Mouse (Mus musculus) embryonic facial prominence, embryonic 15.5 days (tissue): ENCODE results near the gene Ugt1a5. TPM values are rescaled to one million over a fixed set of nuclear protein-coding genes. Genes with fewer than 3 reads are reported as not detected.
"Not testable (repeated sequence)": the region's sequence is repeated elsewhere in the genome, so short reads cannot be mapped to it uniquely, and the experiment has no call there.

Experiments used
- ATAC-seq: fragments of 200-750 bp; cut with Nextera tagmentation; 2 replicates; pipeline ENCODE4 v1.8.0; 2017; ENCODE audit warnings: low read depth, moderate TSS enrichment; ENCODE audit not compliant: insufficient number of reproducible peaks, low FRiP score, low TSS enrichment
- H3K27ac ChIP-seq: fragments of 300-500 bp; sonication (generic); replicated peaks from 2 replicates; pipeline ENCODE4 v1.5.1; 2015; ENCODE audit warnings: mild to moderate bottlenecking, inconsistent platforms
- H3K27me3 ChIP-seq: fragments of 300-500 bp; sonication (generic); 2 replicates; pipeline ENCODE4 v1.6.1; 2015; ENCODE audit warnings: inconsistent platforms
- H3K36me3 ChIP-seq: fragments of 300-500 bp; sonication (generic); 2 replicates; pipeline ENCODE4 v1.6.1; 2015; ENCODE audit warnings: mild to moderate bottlenecking, inconsistent platforms
- H3K4me1 ChIP-seq: fragments of 300-500 bp; sonication (generic); 2 replicates; pipeline ENCODE4 v1.6.1; 2015; ENCODE audit warnings: inconsistent platforms
- H3K4me2 ChIP-seq: fragments of 300-500 bp; sonication (generic); replicated peaks from 2 replicates; pipeline ENCODE4 v1.6.1; 2015; ENCODE audit warnings: mild to moderate bottlenecking, inconsistent platforms
- H3K4me3 ChIP-seq: fragments of 300-500 bp; sonication (generic); replicated peaks from 2 replicates; pipeline ENCODE4 v1.5.1; 2015; ENCODE audit warnings: mild to moderate bottlenecking, inconsistent platforms
- H3K9ac ChIP-seq: fragments of 300-500 bp; sonication (generic); 2 replicates; pipeline ENCODE4 v1.6.1; 2015; ENCODE audit warnings: inconsistent platforms
- H3K9me3 ChIP-seq: fragments of 300-500 bp; sonication (generic); replicated peaks from 2 replicates; pipeline ENCODE4 v1.6.1; 2016; ENCODE audit warnings: inconsistent platforms
- WGBS: fragments of 180-500 bp; shearing (Covaris S2); methylation state at CpG from one replicate; pipeline ENCODE4 v1.1.7; 2015; 5-methylcytosine and 5-hydroxymethylcytosine counted together
- polyA plus RNA-seq: library from polyadenylated mRNA; unstranded; fragments of >200 nt; fragmentation: Nextera tagmentation; extraction: Ambion mirVana; gene quantifications from 2 replicates; pipeline ENCODE4 v1.2.1, GENCODE M21; 2015

The Ugt1a5 gene
- polyA plus RNA-seq, 1 experiment from 2014 or later = not detected

DNA sequence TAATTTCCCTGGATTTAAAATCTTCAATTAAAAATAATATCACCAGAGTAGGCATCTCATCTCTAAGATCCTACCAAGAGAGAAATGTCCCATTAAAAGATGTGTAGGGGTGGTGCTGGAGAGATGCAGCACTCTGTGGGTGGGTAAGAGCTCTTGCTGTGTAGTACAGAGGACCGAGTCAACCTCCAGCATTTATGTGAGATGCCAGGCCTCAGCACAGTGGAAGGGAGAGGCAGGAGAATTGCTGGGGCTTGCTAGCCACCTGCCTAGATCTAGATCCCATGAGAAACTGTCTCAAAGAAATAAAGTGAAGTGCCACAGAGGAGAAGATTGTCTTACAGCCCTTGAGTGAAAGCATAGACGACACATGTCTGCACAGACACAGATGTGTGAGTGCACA lies 50.7 kb downstream of the Ugt1a5 start:
- ATAC-seq = no peak
- Histone ChIP-seq H3K27me3 (no peaks in the 10 kb centered on the region), H3K9me3 (peaks cover 52% of the 10 kb centered on the region), H3K27ac (no peak overlapping the region), H3K9ac (no peak overlapping the region), H3K36me3 (no peaks in the 10 kb centered on the region), H3K4me1 (no peaks in the 10 kb centered on the region), H3K4me2 (no peak overlapping the region), H3K4me3 (no peak overlapping the region)
- 48% methylated on average over 2 of the region's 2 CpGs for WGBS

DNA sequence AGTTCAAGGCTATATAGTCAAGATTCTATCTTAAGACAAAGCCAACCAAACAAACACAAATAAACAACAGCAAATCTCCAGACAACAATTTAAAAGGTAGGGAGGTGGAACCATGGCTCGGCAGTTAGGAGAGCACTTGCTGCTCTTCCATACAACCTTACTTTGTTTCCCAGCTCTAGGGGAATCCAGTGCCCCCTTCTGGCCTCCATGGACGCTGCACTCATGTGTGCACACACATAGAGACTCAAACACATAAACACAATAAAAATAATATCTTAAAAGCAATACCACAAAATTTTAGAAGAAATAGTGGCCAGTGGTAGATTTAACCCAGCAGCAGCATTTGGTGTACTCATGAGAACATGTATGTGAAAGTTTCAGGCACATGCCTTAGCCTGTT lies 51.3 kb downstream of the Ugt1a5 start:
- H3K4me2 ChIP-seq = no peak overlapping the region
- H3K9ac ChIP-seq = no peak overlapping the region
- no peak overlapping the region for H3K4me3 ChIP-seq
- no peak for ATAC-seq
- H3K27ac ChIP-seq = no peak overlapping the region
- H3K9me3 ChIP-seq = peaks cover 46% of the 10 kb centered on the region
- 56% methylated on average over 2 of the region's 2 CpGs for WGBS
- H3K4me1 ChIP-seq = no peaks in the 10 kb centered on the region
- no peaks in the 10 kb centered on the region for H3K36me3 ChIP-seq
- H3K27me3 ChIP-seq = no peaks in the 10 kb centered on the region

- H3K9me3 ChIP-seq = peaks cover 42% of the 10 kb centered on the region
- H3K27me3 ChIP-seq = no peaks in the 10 kb centered on the region
- no peaks in the 10 kb centered on the region for H3K36me3 ChIP-seq
- H3K9ac ChIP-seq = no peak overlapping the region
- no peak overlapping the region for H3K27ac ChIP-seq
- H3K4me3 ChIP-seq = no peak overlapping the region
- 37% methylated on average over 3 of the region's 3 CpGs for WGBS
- no peak overlapping the region for H3K4me2 ChIP-seq
- ATAC-seq = no peak
- no peaks in the 10 kb centered on the region for H3K4me1 ChIP-seq
These were observed 51.8 kb downstream of the Ugt1a5 start for GRCm38 (mm10) chr1:88217576-88217975.

DNA sequence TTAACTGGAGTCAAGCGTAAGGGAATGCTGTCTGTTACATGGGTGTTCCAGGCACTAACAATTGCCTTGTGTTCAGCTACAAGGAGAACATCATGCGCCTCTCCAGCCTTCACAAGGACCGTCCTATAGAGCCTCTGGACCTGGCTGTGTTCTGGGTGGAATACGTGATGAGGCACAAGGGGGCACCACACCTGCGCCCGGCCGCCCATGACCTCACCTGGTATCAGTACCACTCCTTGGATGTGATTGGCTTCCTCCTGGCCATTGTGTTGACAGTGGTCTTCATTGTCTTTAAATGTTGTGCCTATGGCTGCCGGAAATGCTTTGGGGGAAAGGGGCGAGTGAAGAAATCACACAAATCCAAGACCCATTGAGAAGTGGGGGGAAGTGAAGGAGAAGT lies 52.2 kb downstream of the Ugt1a5 start:
- no peak overlapping the region for H3K9ac ChIP-seq
- H3K36me3 ChIP-seq = no peaks in the 10 kb centered on the region
- no peak overlapping the region for H3K4me2 ChIP-seq
- no peak overlapping the region for H3K4me3 ChIP-seq
- no peak for ATAC-seq
- no peaks in the 10 kb centered on the region for H3K27me3 ChIP-seq
- peaks cover 37% of the 10 kb centered on the region for H3K9me3 ChIP-seq
- WGBS = 73% methylated on average over 9 of the region's 9 CpGs
- H3K4me1 ChIP-seq = no peaks in the 10 kb centered on the region
- H3K27ac ChIP-seq = no peak overlapping the region

DNA sequence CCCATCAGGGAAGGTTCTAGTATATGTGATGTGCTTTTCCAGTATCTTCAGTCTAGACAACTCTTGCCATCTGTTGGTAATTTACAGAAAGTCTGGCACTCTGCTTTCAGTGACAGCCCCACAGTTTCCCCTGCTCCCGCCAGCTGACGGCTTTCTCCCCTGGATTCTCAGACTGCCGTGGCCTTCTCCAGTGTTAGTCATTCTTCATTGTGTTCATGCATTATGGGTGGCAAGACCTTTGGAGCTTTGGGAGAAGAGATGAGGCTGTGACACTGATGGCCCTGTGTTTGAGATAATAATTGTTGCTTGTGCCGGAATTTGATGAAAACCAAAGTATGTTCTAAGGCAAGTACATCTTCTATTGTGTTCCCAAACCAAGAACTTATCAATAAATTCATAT lies 52.8 kb downstream of the Ugt1a5 start:
- no peak overlapping the region for H3K4me2 ChIP-seq
- no peaks in the 10 kb centered on the region for H3K27me3 ChIP-seq
- H3K9me3 ChIP-seq = peaks cover 32% of the 10 kb centered on the region
- ATAC-seq = no peak
- no peaks in the 10 kb centered on the region for H3K36me3 ChIP-seq
- no peak overlapping the region for H3K27ac ChIP-seq
- no peaks in the 10 kb centered on the region for H3K4me1 ChIP-seq
- no peak overlapping the region for H3K4me3 ChIP-seq
- H3K9ac ChIP-seq = no peak overlapping the region
- WGBS = 45% methylated on average over 4 of the region's 4 CpGs

DNA sequence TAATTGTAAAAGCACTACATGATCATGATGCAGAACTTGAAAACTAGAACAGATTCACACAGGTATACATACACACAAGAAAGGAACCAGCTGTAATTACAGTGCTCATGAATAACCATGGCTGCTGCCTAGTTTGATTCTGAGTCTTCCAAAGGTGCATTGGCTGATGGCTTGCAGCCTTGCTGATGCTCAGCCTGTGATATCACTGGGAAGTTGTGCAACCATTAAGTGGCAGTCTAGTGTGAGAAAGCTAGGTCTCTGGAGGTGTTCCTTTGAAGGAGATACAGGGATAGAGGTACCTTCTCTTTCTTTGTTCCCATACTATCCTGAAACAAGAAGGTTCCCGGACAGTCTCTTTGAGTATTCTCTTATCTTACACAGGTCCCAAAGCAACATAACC lies 53.2 kb downstream of the Ugt1a5 start:
- Histone ChIP-seq H3K4me3 (no peak overlapping the region), H3K9me3 (peaks cover 27% of the 10 kb centered on the region), H3K4me2 (no peak overlapping the region), H3K9ac (no peak overlapping the region), H3K27ac (no peak overlapping the region), H3K36me3 (no peaks in the 10 kb centered on the region), H3K4me1 (no peaks in the 10 kb centered on the region), H3K27me3 (no peaks in the 10 kb centered on the region)
- WGBS = 16% methylated on average over 1 of the region's 1 CpGs
- ATAC-seq = no peak

GRCm38 (mm10) chr1:88220336-88220735 lies 54.5 kb downstream of the Ugt1a5 start:
- H3K4me1 ChIP-seq = no peaks in the 10 kb centered on the region
- peaks cover 17% of the 10 kb centered on the region for H3K9me3 ChIP-seq
- no peak for ATAC-seq
- no peaks in the 10 kb centered on the region for H3K36me3 ChIP-seq
- H3K27ac ChIP-seq = no peak overlapping the region
- H3K4me3 ChIP-seq = no peak overlapping the region
- no peak overlapping the region for H3K4me2 ChIP-seq
- H3K9ac ChIP-seq = no peak overlapping the region
- no peaks in the 10 kb centered on the region for H3K27me3 ChIP-seq

DNA sequence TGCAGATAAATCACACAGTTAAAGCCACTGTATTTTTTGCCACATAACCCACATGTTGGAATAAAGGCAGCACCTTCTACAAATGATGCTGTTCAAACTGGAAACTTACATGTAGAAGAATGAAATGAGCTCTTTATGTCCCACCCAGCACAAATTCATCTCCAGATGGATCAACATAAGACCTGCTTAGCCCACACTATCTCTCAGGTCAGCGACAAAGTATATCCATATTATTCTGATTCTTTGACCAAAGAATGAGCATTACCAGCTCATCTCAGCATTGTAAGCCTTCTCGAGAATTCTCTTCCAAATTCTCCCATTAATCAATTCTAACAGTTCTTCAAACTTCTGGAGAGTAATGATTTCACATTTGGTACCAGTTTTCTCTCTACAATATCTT lies 56.4 kb downstream of the Ugt1a5 start:
- WGBS = 44% methylated on average over 2 of the region's 2 CpGs
- no peaks in the 10 kb centered on the region for H3K27me3 ChIP-seq
- ATAC-seq = no peak

GRCm38 (mm10) chr1:88223011-88223515 lies 57.3 kb downstream of the Ugt1a5 start:
- H3K4me3 ChIP-seq, H3K4me1 ChIP-seq, H3K36me3 ChIP-seq, H3K27ac ChIP-seq, H3K9ac ChIP-seq, H3K4me2 ChIP-seq, H3K27me3 ChIP-seq, ATAC-seq: not testable (repeated sequence)
- peaks cover 25% of the 10 kb centered on the region for H3K9me3 ChIP-seq

More for the DNA sequence above, 56.4 kb downstream of the Ugt1a5 start:
- Histone ChIP-seq H3K9ac (no peak overlapping the region), H3K4me3 (no peak overlapping the region), H3K4me1 (no peaks in the 10 kb centered on the region), H3K36me3 (no peaks in the 10 kb centered on the region), H3K9me3 (peaks cover 23% of the 10 kb centered on the region), H3K4me2 (no peak overlapping the region), H3K27ac (no peak overlapping the region)

DNA sequence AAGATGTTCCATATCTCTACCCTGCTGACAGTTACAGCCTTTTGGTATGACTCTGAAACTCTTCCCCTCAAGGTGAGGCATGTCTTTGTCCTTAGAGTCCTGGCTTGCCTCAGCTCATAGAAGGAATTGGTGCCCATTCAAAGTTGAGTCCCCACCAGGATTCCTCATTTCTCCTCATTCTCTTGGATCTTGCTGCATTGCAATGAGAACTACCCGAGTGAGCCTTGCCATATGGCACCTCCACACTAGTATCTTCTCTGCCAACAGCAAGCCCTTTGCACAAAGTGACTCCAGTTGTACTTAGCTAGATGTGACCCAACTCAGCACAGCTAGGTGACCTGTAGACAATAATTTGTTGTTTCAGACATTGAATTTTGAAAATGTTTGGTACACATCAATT lies 57.8 kb downstream of the Ugt1a5 start:
- ATAC-seq = no peak
- H3K4me3 ChIP-seq = no peak overlapping the region
- 48% methylated on average over 1 of the region's 1 CpGs for WGBS

GRCm38 (mm10) chr1:88224029-88224776 lies 58.4 kb downstream of the Ugt1a5 start:
- Histone ChIP-seq H3K27me3 (no peaks in the 10 kb centered on the region), H3K9ac (no peak overlapping the region), H3K27ac (no peak overlapping the region), H3K36me3 (no peaks in the 10 kb centered on the region), H3K4me1 (no peaks in the 10 kb centered on the region), H3K9me3 (peaks cover 34% of the 10 kb centered on the region), H3K4me2 (no peak overlapping the region), H3K4me3 (no peak overlapping the region)
- WGBS = 66% methylated on average over 2 of the region's 2 CpGs
- no peak for ATAC-seq

More for the DNA sequence above, 57.8 kb downstream of the Ugt1a5 start:
- Histone ChIP-seq H3K27ac (no peak overlapping the region), H3K27me3 (no peaks in the 10 kb centered on the region), H3K9ac (no peak overlapping the region), H3K4me2 (no peak overlapping the region), H3K9me3 (peaks cover 30% of the 10 kb centered on the region), H3K4me1 (no peaks in the 10 kb centered on the region), H3K36me3 (no peaks in the 10 kb centered on the region)

GRCm38 (mm10) chr1:88225301-88225700 lies 59.5 kb downstream of the Ugt1a5 start:
- H3K36me3 ChIP-seq, H3K4me2 ChIP-seq, ATAC-seq, H3K4me1 ChIP-seq, H3K9ac ChIP-seq, H3K4me3 ChIP-seq, H3K27ac ChIP-seq, H3K27me3 ChIP-seq: not testable (repeated sequence)
- WGBS = 31% methylated on average over 2 of the region's 2 CpGs
- H3K9me3 ChIP-seq = peaks cover 44% of the 10 kb centered on the region
